Mouse (Mus musculus) C2C12 (cell line): ENCODE data around the gene Acad12.

Experiments
- CTCF ChIP-seq: IDR thresholded peaks from one replicate; pipeline ENCODE4 v1.5.1; 2011; ENCODE audit not compliant: control insufficient read depth, insufficient read depth, insufficient read length
- USF1 ChIP-seq: IDR thresholded peaks from one replicate; pipeline ENCODE4 v1.6.1; 2011; ENCODE audit warnings: low read depth, mild to moderate bottlenecking, control low read depth, moderate library complexity

- TF ChIP-seq CTCF (peak; percentile 75), USF1 (peak; percentile 73)
These were observed 54.3 kb downstream of the Acad12 start for GRCm38 (mm10) chr5:121564468-121564895.
